Mouse (Mus musculus) bone marrow, adult 2 months (tissue): Measurements from ENCODE around the gene Atp5f1. TPM values are rescaled to one million over a fixed set of nuclear protein-coding genes. Genes with fewer than 3 reads are reported as not detected.

Source experiments
- H3K27ac ChIP-seq: fragments of 200-500 bp; 2 replicates; pipeline ENCODE4 v1.5.1; 2012; ENCODE audit warnings: low read depth, mild to moderate bottlenecking, control low read depth, inconsistent platforms, low read length; ENCODE audit not compliant: control insufficient read depth, poor library complexity, insufficient read depth
- H3K4me1 ChIP-seq: fragments of 200-500 bp; 2 replicates; pipeline ENCODE4 v1.6.1; 2011; ENCODE audit warnings: low read length; ENCODE audit not compliant: control insufficient read depth, insufficient read depth
- H3K4me3 ChIP-seq: fragments of 200-500 bp; replicated peaks from 2 replicates; pipeline ENCODE3; 2011; ENCODE audit warnings: mild to moderate bottlenecking, low read depth, low read length, control low read depth; ENCODE audit not compliant: control insufficient read depth
- CTCF ChIP-seq: fragments of 200-500 bp; IDR thresholded peaks from 2 replicates; pipeline ENCODE4 v1.5.1; 2011; ENCODE audit warnings: low read length, control low read depth; ENCODE audit not compliant: control insufficient read depth, insufficient read depth
- POLR2A ChIP-seq: fragments of 200-500 bp; IDR thresholded peaks from 2 replicates; pipeline ENCODE4 v1.6.1; 2011; ENCODE audit warnings: low read depth, mild to moderate bottlenecking, control low read depth, low read length, borderline replicate concordance; ENCODE audit not compliant: control insufficient read depth
- WGBS: fragments of 180-500 bp; shearing (Covaris S2); methylation state at CpG from one replicate; pipeline ENCODE4 v1.1.7; 2018; 5-methylcytosine and 5-hydroxymethylcytosine counted together
- polyA plus RNA-seq: library from polyadenylated mRNA; stranded (reverse); fragments of >200 nt; gene quantifications from 2 replicates; pipeline ENCODE4 v1.2.4, GENCODE M21; 2011; ENCODE audit warnings: low replicate concordance; ENCODE audit not compliant: missing spikeins, insufficient read depth, insufficient read length

The Atp5f1 gene
- polyA plus RNA-seq, 1 experiment = 184 TPM

GRCm38 (mm10) chr3:105935033-105935432 lies 24.9 kb downstream of the Atp5f1 start:
- H3K27ac ChIP-seq = no peak overlapping the region
- 86% methylated on average over 5 of the region's 5 CpGs for WGBS
- no peaks in the 10 kb centered on the region; the same call in 1 of the 2 replicates for H3K4me1 ChIP-seq
- TF ChIP-seq CTCF = no peak
- no peak for TF ChIP-seq POLR2A
- H3K4me3 ChIP-seq = no peak overlapping the region

- no peak overlapping the region for H3K4me3 ChIP-seq
- H3K27ac ChIP-seq = no peak overlapping the region
- TF ChIP-seq CTCF = no peak
- TF ChIP-seq POLR2A = no peak
- WGBS = 82% methylated on average over 6 of the region's 6 CpGs
- H3K4me1 ChIP-seq = no peaks in the 10 kb centered on the region; the same call in 1 of the 2 replicates
Measured at GRCm38 (mm10) chr3:105933926-105934325, 26.0 kb downstream of the Atp5f1 start.

GRCm38 (mm10) chr3:105932240-105933071 lies 27.4 kb downstream of the Atp5f1 start, which contains the start of gene I830077J02Rik:
Gene I830077J02Rik, minus strand, starts transcription at chr3:105932664.
- no peak for TF ChIP-seq POLR2A
- TF ChIP-seq CTCF = no peak
- WGBS = 15% methylated on average over 8 of the region's 8 CpGs
- peak within 1 kb of the TSS; percentile 83 for H3K4me3 ChIP-seq
- H3K4me1 ChIP-seq = no peaks in the 10 kb centered on the region; the same call in none of the 2 replicates
- H3K27ac ChIP-seq = peak within 1 kb of the TSS; percentile 87

- Histone ChIP-seq H3K27ac (no peak overlapping the region), H3K4me1 (no peaks in the 10 kb centered on the region; the same call in none of the 2 replicates), H3K4me3 (no peak overlapping the region)
- no peak for TF ChIP-seq POLR2A
- no peak for TF ChIP-seq CTCF
- WGBS = 17% methylated on average over 2 of the region's 2 CpGs
Measured at GRCm38 (mm10) chr3:105931095-105931494, 28.8 kb downstream of the Atp5f1 start.

- 43% methylated on average over 7 of the region's 7 CpGs for WGBS
- Histone ChIP-seq H3K4me3 (peak overlapping the region; percentile 4), H3K27ac (no peak overlapping the region), H3K4me1 (no peaks in the 10 kb centered on the region; the same call in none of the 2 replicates)
- TF ChIP-seq CTCF (no peak), POLR2A (no peak)
Measured at GRCm38 (mm10) chr3:105929821-105930220, 30.1 kb downstream of the Atp5f1 start.

- Histone ChIP-seq H3K27ac (no peak overlapping the region), H3K4me3 (no peak overlapping the region), H3K4me1 (no peaks in the 10 kb centered on the region; the same call in none of the 2 replicates)
- 81% methylated on average over 6 of the region's 6 CpGs for WGBS
- TF ChIP-seq POLR2A (no peak), CTCF (no peak)
Measured at GRCm38 (mm10) chr3:105928781-105929180, 31.1 kb downstream of the Atp5f1 start.

GRCm38 (mm10) chr3:105928195-105928569 lies 31.7 kb downstream of the Atp5f1 start:
- Histone ChIP-seq H3K4me1 (no peaks in the 10 kb centered on the region; the same call in none of the 2 replicates), H3K27ac (no peak overlapping the region), H3K4me3 (no peak overlapping the region)
- TF ChIP-seq CTCF (no peak), POLR2A (no peak)
- WGBS = 31% methylated on average over 3 of the region's 3 CpGs

GRCm38 (mm10) chr3:105927561-105928194 lies 32.2 kb downstream of the Atp5f1 start:
- 79% methylated on average over 7 of the region's 7 CpGs for WGBS
- Histone ChIP-seq H3K4me3 (no peak overlapping the region), H3K27ac (no peak overlapping the region), H3K4me1 (no peaks in the 10 kb centered on the region; the same call in none of the 2 replicates)
- TF ChIP-seq CTCF (no peak), POLR2A (no peak)
